Mouse (Mus musculus) cerebral cortex, adult 2 months (tissue): ENCODE measurements around the gene Nemf.

ENCODE experiments used
- WGBS: fragments of 180-500 bp; shearing (Covaris S2); methylation state at CpG from one replicate; pipeline ENCODE4 v1.1.7; 2018; 5-methylcytosine and 5-hydroxymethylcytosine counted together

Gene Nemf

DNA sequence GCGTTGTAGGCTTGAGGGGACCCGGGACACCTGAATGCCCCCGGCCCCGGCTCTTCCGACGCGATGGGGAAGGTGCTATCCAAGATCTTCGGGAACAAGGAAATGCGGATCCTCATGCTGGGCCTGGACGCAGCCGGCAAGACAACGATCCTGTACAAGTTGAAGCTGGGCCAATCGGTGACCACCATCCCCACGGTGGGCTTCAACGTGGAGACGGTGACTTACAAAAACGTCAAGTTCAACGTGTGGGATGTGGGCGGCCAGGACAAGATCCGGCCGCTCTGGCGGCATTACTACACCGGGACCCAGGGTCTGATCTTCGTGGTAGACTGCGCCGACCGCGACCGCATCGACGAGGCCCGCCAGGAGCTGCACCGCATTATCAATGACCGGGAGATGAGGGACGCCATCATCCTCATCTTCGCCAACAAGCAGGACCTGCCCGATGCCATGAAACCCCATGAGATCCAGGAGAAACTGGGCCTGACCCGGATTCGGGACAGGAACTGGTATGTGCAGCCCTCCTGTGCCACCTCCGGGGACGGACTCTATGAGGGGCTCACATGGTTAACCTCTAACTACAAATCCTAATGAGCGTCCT lies 15.9 kb upstream of the Nemf start:
- WGBS = under 1% methylated on average over 42 of the region's 42 CpGs

DNA sequence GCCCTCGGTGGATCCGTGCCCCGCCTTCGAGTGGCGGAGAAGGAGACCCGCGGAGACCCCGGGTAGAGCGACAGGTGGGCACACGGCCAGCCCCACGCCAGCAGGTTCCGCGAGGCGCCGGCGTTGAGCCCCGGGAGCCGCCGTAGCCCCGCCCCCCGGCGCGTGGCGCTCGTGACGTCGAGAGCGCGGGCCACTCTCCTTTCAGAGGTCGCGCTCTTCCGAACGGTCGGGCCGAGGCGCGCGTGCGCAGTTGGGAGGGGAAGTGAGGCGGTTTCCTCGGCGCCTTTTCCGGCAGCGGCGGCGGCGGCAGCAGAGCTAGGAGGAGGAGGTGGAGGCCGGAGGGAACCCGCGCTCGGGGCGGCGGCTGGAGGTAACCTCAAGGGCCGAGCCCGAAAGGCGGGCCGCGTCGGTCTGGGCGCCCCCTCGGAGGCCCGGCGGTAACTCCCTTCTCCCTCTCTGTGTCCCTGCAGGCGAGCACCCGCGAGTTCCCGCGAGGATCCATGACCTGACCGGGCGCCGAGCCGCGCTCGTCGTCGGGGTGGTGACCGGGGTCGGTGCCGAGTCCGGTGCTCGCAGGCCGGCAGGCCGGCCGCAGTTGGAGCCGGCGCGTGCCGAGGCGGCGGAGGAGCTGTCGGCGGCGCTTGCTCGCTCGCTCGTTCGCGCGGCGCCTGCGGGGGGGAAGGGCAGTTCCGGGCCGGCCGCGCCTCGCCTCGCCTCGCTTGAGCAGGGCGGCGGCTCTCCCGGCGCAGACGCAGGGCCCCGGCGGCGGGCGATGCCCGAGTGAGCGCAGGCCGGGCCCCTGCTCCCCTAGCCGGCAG lies 15.1 kb upstream of the Nemf start, which contains the start of the genes Arf6 and Gm9887:
TSS of gene Arf6 (plus strand) at position 297 of the 818 bp plus-strand sequence.
TSS of gene Gm9887 (minus strand) at position 605 of the 818 bp plus-strand sequence.
- under 1% methylated on average over 115 of the region's 121 CpGs for WGBS

DNA sequence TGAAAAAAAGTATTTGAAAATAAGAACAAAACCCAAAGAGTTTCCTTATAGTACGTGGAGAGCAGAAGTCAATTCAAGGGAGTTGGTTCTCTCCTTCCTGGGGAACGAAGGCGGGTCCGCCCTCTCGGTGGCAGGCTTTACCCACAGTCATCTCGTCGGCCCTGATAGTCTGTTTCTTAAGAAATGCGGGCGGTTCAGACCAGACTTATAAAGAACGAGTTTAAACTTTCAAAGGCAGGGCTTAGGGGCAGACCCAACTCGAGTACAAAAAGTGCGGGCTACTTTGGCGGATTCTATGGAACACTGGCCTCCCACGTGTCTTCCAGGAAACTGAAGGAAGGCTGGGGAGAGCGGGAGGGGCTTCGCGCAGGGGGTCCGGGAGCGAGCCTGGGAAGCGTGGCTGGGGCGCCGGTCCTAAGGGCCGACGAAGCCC lies 14.5 kb upstream of the Nemf start:
- under 1% methylated on average over 24 of the region's 24 CpGs for WGBS

DNA sequence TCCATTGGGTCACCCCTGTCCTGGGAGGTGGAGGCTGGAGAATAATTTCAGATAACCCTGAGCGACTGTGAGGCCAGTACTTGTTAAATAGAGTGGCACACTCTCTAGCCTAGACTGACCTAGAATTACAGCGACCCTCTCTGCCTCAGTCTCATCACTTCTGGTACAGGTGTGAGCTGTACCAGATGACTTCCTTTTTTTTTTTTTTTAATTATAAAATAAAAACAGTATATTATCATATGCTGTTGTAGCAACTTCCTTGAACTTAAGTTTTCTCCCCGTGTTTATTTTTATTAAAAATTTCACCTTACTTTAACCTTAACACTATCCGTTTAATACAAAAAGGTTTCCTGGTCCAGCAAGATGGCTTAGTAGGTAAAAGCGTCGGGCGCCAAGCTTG lies 14.0 kb upstream of the Nemf start:
- WGBS = 14% methylated on average over 7 of the region's 7 CpGs

DNA sequence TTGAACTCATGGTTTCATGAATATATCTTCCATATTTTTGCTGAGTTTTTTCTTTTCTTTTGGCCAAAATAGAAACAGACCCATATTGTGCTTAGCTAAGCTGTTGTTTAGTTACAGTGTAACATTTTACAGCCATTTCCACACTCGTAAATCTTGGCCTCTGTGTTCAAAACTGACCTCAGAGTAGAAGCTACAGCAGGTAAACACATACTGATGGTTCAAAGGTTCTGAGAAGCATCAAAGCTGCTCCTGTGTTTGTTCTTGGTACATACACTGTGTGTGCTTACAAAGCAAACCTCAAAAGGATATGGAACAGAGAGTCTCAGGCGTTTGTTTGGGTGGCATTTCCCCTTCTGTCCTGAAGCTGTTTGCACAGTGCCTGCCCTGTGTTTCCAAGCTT lies 10.6 kb upstream of the Nemf start:
- WGBS = 74% methylated on average over 2 of the region's 2 CpGs

DNA sequence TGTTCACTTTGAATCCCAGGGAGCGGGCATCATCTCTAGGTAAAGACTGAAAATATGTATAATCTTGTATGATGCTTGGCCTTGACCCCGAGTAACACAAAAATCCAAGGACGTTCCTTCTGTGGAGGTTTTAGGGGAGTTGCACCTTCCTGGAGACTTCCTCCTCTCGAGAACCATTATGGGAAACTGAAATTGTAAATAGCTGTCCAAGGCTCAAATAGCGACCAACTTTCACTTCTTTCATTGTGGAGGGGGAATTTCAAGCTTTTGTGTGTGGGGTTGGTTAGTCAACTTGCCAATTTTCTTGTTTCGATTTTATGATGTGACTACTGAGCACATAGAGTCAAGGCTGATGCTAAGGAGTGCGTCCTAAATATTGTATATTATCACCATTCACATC lies 8.8 kb upstream of the Nemf start:
- WGBS = 79% methylated on average over 7 of the region's 7 CpGs

DNA sequence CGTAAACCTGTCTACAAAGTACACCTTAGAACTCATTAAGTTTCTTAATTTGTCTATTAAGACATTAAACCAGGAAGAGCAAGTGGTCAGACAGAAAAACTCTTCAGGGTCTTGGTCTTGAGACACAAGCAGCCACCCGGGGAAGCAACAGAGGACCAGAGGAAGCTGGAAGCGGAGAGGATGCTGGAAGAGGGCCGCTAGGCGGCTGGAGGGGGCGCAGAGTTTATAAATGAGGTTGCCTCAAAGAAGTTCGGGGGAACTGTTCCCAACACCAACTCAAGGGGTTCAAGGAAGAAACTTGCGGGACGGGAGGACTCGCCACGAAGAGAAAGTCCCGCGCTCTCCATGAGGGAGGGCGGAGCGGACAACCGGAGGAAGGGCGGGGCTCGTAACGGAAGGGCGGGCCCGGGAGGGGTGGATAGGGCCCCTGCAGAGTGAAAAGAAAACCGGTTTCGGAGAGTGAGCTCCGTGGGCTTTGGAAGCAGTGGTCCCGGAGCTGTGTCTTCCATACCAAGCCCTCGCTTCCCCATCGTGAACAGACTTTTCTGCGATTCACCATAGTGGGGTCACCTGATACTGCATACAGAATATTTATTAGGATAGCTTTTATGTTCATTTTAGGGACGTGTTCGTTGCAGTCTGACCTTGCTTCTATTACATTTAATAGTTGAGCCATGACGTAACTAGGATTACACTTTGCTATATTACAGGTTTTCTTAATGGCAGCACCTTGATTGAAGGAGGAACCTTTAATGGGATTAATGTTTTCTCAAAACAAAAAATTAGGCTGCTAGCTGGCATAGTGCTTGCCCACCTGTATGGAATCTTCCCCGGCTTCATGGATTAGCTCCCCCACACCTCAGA lies 7.2 kb upstream of the Nemf start:
- WGBS = 3% methylated on average over 32 of the region's 32 CpGs

DNA sequence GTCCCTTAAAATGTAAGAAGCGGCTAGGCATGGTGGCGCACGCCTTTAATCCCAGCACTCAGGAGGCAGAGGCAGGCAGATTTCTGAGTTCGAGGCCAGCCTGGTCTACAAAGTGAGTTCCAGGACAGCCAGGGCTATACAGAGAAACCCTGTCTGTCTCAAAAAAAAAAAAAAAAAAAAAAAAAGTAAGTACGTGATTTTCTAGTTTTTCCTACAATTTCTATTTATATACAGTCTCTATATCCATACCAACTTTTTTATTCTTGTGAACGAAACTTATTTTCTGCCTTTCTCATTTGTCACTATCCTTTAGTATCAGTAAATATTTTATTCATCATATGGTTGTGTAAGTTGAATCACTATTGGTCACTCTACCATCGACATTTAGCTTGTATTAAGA lies 6.1 kb upstream of the Nemf start:
- 88% methylated on average over 7 of the region's 7 CpGs for WGBS

DNA sequence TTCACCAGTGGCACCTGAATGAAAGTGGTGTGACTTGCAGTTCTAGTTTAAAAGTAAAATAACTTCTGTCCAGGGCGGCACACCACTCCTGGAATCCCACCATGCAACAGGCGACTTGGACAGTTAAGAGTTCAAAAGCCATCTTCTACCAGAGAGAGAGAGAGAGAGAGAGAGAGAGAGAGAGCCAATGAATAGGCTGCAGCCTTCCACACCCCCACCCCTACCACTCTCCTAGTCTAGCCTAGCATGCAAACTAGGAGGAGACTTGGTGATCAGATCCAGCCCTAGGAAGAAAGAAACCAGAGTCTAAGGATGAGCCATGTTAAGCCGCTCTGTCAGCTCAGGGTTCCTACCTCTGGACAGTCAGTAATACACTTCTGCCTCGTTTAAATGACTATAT lies 5.4 kb upstream of the Nemf start:
- WGBS = 62% methylated on average over 4 of the region's 4 CpGs

DNA sequence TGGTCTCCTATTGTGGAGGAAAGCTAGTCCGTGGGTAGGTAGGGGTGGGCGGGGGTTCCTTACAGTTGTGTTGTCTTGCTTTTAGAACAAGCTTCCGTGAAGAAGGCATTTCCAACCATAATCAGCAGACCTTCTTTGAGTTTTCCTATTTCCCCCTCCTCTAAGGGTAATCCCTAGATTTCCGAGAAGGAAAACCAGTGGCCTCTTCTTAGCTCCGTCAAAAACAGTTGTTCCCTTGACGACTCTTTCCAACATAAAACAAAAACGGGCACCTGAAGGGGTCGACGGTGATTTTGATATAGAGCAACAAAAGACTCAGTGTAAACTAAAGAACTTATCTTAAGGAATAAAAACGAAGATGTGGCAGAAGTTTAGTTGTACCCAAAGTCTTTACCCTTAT lies 5.0 kb upstream of the Nemf start:
- 8% methylated on average over 10 of the region's 10 CpGs for WGBS

DNA sequence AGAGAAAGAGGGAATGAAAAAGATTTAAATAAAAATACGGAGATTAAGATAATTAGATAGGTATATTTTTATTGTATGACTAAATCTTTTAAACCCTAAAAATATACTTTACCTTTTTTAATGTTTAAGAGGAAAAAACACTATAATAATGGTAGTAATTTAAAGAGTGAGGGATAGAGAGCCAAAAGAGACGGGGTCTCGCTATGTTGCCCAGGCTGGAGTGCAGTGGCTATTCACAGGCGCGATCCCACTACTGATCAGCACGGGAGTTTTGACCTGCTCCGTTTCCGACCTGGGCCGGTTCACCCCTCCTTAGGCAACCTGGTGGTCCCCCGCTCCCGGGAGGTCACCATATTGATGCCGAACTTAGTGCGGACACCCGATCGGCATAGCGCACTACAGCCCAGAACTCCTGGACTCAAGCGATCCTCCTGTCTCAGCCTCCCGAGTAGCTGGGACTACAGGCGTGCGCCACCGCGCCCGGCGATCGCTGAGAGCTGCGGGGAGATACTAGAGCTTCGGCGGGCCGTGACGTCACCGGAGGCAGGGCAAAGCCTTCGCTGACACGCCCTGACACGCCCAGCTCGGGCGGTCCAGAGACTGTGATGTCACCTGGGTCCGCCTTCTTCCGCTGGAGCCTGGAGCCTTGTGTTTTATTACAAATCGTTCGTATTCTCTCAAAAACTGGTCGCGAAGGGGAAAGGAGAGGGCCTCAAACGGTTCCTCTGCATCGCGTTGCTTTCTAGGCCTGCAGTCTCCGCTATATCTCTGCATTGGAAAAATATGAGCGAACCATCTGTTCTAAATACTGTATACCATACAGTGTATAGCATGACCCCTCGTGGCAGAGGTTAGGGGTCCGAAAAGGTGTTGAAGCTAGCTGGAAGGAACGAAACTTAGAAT lies 4.3 kb upstream of the Nemf start:
- under 1% methylated on average over 42 of the region's 50 CpGs for WGBS

DNA sequence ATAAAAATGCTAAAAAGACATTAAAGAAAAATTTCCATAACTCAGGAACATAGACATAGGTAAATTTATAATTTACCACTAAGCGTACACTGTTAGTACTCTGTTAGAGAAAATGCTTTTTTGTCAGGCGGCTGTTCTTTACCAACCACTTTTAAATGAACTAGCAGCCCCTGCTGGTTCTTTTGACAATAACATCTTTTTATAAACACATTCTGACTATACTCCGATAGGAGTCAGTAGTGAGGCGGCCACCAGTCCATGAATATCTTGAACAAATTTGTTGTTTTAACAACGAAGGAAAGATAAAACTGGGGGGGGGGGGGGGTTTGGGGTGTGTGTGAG lies 3.7 kb upstream of the Nemf start:
- WGBS = 5% methylated on average over 5 of the region's 5 CpGs

DNA sequence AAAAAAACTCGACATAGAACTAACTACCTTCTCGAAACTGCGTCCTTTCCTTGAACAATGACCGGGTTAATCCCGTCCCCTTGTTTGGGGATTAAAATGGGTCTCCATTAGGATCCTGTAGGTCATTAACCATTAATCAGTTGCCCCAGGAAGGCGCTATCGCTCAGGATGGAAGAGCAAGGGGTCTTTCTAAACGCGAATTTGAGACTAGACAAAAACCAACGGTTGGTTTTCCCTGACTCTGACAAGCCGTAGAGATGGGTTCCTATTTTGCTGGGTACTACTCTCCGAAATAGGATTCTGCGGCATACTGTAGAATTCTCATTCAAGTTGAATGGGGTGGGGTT lies 308 bp upstream of the Nemf start:
- WGBS = 3% methylated on average over 13 of the region's 13 CpGs

DNA sequence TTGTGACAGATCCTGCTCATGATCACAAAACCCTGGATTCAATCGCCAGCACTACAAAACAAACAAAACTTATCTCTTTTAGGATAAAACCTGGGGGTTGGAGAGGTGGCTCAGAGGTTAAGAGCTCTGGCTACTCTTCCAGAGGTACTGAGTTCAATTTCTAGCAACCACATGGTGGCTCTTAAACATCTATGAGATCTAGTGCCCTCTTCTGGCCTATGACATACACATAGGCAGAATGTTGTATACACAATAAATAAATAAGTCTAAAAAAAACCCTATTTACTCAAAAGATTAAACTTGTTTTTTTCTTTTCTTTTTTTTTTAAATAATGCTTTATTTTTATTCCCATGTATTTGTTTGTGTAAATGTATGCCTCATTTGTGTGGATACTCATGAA lies 5.3 kb downstream of the Nemf start:
- WGBS = 88% methylated on average over 1 of the region's 1 CpGs

DNA sequence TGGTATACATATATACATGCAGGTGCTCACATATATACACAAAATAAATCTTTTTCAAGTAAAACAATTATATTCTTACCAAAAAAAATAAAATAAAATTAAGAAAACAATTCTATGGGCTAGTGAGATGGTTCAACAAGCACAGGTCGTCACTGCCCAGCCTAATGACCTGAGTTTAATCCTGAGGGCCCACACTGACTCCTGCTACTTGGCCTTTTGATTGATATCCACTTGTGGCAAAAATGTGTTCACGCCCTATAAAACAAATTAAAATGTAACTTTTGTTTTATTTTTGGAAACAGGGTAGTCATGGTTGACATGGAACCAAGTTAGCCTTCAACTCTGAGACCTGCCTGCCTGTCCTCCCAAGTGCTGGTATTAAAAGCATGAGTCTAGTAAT lies 7.0 kb downstream of the Nemf start:
- 89% methylated on average over 2 of the region's 2 CpGs for WGBS

DNA sequence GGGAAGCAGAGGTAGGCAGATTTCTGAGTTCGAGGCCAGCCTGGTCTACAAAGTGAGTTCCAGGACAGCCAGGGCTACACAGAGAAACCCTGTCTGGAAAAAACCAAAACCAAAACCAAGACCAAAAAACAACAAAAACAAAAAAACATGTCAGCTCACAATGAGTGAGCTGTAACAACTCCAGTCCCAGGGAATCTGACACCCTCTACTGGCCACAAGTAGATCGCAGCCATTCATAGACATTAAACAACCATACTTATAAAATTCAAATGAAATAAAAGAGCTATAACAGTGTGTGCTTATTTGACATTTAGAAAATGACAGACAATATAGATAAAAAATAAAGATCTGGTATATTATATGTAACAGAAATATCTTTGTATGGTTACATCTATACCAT lies 23.4 kb downstream of the Nemf start:
- 85% methylated on average over 2 of the region's 2 CpGs for WGBS

DNA sequence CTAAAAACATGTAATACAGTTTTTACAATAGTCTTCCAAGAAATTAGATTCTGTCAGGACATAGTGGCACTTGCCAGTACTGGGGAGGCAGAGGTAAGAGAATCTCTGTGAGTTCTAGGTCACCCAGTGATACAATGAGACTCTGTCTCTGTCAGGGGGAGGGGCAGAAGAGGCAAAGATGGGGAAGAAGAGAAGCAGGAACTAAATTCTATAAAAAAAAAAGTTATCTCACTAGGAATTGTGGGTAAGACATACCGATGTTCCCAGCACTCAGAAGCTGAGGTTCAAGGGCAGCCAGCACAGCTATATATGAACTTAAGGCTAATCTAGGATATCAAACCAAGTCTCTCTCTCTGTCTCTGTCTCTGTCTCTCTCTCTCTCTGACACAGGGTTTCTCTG lies 24.8 kb downstream of the Nemf start:
- 82% methylated on average over 1 of the region's 1 CpGs for WGBS

DNA sequence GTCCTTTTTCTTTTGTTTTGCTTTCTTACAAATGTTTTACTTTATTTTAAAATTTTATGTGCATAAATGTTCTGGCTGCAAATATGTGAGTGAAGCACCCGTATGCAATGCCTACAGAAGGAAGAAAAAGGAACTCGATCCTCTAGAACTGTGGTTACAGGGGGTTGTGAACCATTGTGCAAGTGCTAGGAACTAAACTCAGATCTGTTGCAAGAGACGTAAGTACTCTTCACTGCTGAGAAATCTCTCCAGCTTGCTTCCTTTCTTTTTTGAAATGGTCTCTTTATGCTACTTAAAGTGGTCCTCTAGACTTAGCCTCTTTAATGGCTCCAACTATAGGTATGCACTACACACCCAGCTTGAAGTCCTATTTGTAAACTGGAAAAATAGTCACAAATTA lies 25.8 kb downstream of the Nemf start:
- 91% methylated on average over 3 of the region's 3 CpGs for WGBS

DNA sequence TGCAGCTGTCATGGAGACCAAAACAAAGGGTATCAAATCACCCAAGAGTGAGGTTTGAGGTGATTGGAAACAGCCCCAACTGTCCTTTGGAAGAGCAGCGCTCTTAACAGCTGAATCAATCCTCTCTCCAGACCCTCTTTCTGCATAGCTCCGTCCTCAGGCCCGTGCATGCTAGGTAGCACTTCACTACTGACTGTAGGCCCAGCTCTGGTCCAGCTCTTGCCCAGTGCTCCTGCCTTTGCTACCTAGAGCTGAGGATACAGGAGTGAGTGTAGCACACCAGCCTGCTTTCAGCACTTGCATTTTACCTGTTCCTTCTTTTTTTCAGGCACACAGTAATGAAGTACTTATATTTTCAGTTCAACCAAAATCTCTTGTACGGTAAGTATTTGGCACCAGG lies 47.3 kb downstream of the Nemf start:
- WGBS = 93% methylated on average over 4 of the region's 4 CpGs

DNA sequence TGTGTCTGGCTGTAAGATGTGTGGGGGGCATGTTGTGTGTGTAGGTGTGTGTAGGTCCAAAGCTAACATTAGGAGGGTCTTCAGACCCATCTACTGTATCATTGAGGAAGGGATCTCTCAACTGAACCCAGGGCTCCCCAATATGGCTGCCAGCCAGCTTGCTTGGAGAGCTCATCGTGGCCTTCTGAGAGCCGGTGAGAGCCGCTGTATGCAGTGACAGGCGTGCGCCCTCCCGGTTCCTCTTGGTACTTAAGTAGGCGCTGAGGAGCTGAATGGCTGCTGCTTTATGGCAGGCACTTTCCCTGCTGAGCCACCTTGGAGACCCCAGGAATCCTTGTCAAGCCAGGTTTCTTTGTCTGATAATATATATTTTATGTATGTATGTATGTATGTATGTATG lies 50.6 kb downstream of the Nemf start:
- WGBS = 89% methylated on average over 7 of the region's 7 CpGs

DNA sequence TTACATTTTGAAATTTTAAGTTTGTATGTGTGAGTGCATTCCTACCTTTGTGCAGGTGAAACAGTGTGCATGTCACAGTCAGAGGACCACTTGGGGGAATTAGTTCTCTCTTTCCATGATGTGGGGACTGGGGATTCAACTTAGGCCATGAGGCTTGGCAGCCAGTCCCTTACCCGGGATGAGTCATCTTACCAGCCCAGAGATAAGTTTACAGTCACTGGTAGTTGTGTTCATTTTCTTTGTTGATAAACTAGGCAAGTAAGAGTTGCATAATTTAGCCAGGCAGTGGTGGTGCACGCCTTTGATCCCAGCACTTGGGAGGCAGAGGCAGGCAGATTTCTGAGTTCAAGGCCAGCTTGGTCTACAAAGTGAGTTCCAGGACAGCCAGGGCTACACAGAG lies 52.9 kb downstream of the Nemf start:
- 87% methylated on average over 2 of the region's 2 CpGs for WGBS

DNA sequence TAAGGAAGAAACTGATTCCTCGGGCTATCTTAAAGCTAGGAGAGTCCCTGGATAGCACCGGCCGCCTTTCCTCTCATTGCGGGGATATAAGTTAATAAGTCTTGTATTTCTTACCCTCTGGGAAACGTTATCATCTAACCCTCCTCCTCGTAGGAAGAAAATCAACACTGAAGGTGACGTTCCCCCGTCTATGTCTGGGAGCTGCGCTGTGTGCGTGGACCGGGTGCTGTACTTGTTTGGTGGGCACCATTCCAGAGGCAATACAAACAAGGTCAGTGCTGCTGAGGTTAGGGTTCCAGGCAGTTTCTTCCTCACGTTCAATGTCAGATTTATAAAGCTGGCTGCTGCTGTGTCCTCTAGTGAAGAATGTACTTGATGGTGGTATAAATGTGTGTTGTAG lies 54.8 kb downstream of the Nemf start:
- WGBS = 95% methylated on average over 12 of the region's 12 CpGs
